Mouse (Mus musculus) c-Kit-positive CD71-negative TER-119-negative erythroid progenitor cells, embryonic 14.5 days (primary cell): ENCODE measurements around the gene Ifnlr1.
"Not testable (repeated sequence)": the region's sequence is repeated elsewhere in the genome, so short reads cannot be mapped to it uniquely, and the experiment has no call there.

Experiments
- DNase-seq: peaks from one replicate; pipeline ENCODE4 v3.0.0-alpha.2; 2013; ENCODE audit warnings: low read depth

Gene Ifnlr1

GRCm38 (mm10) chr4:135686568-135686953 lies 474 bp downstream of the Ifnlr1 start:
- no peak for DNase-seq

GRCm38 (mm10) chr4:135689797-135690196 lies 3.7 kb downstream of the Ifnlr1 start:
- no peak for DNase-seq

- no peak for DNase-seq
Measured at GRCm38 (mm10) chr4:135690241-135690640, 4.2 kb downstream of the Ifnlr1 start.

GRCm38 (mm10) chr4:135692916-135693315 lies 6.8 kb downstream of the Ifnlr1 start:
- DNase-seq: no peak

- no peak for DNase-seq
Measured at GRCm38 (mm10) chr4:135698498-135698897, 12.4 kb downstream of the Ifnlr1 start.

- DNase-seq: no peak
Measured at GRCm38 (mm10) chr4:135703497-135703896, 17.4 kb downstream of the Ifnlr1 start.

- DNase-seq: no peak
Measured at GRCm38 (mm10) chr4:135704016-135704415, 17.9 kb downstream of the Ifnlr1 start.

GRCm38 (mm10) chr4:135706045-135706444 lies 20.0 kb downstream of the Ifnlr1 start:
- DNase-seq: no peak

GRCm38 (mm10) chr4:135709072-135709564 lies 23.0 kb downstream of the Ifnlr1 start:
- peak; percentile 74 for DNase-seq

- no peak for DNase-seq
Measured at GRCm38 (mm10) chr4:135709621-135710020, 23.5 kb downstream of the Ifnlr1 start.

- no peak for DNase-seq
Measured at GRCm38 (mm10) chr4:135710392-135710791, 24.3 kb downstream of the Ifnlr1 start.

GRCm38 (mm10) chr4:135714776-135715175 lies 28.7 kb downstream of the Ifnlr1 start:
- DNase-seq: no peak

GRCm38 (mm10) chr4:135716438-135716837 lies 30.4 kb downstream of the Ifnlr1 start:
- DNase-seq: not testable (repeated sequence)

- no peak for DNase-seq
Measured at GRCm38 (mm10) chr4:135722540-135723290, 36.6 kb downstream of the Ifnlr1 start.

GRCm38 (mm10) chr4:135726416-135726815 lies 40.3 kb downstream of the Ifnlr1 start:
- DNase-seq: no peak

GRCm38 (mm10) chr4:135727817-135728216 lies 41.7 kb downstream of the Ifnlr1 start, which contains the start of gene Il22ra1:
Gene Il22ra1 (plus strand): TSS chr4:135728172.
- DNase-seq: no peak

GRCm38 (mm10) chr4:135730204-135730603 lies 44.1 kb downstream of the Ifnlr1 start:
- DNase-seq: no peak

GRCm38 (mm10) chr4:135730951-135731350 lies 44.9 kb downstream of the Ifnlr1 start:
- no peak for DNase-seq

GRCm38 (mm10) chr4:135733901-135734300 lies 47.8 kb downstream of the Ifnlr1 start:
- DNase-seq: no peak

- DNase-seq: no peak
Measured at GRCm38 (mm10) chr4:135736903-135737302, 50.8 kb downstream of the Ifnlr1 start.

- no peak for DNase-seq
Measured at GRCm38 (mm10) chr4:135738237-135738636, 52.1 kb downstream of the Ifnlr1 start.

GRCm38 (mm10) chr4:135739148-135739547 lies 53.1 kb downstream of the Ifnlr1 start:
- no peak for DNase-seq

GRCm38 (mm10) chr4:135739672-135740071 lies 53.6 kb downstream of the Ifnlr1 start:
- DNase-seq: no peak

GRCm38 (mm10) chr4:135743520-135743919 lies 57.4 kb downstream of the Ifnlr1 start:
- no peak for DNase-seq
